Mouse (Mus musculus) MEL (cell line): ENCODE data around the gene Dpf2. TPM values are rescaled to one million over a fixed set of nuclear protein-coding genes. Genes with fewer than 3 reads are reported as not detected.

Experiments used
- DNase-seq: peaks from one replicate; pipeline ENCODE4 v3.0.0; 2011; ENCODE audit warnings: low read depth, low spot score
- H3K27ac ChIP-seq: 2 replicates; pipeline ENCODE4 v1.5.1; 2012; ENCODE audit warnings: low read depth, mild to moderate bottlenecking, control low read depth, low read length, moderate library complexity; ENCODE audit not compliant: control insufficient read depth
- H3K27me3 ChIP-seq, 2 experiments: fragments of 150-350 bp in 1 of 2; sonication (generic) in 1 of 2; 2 replicates each; pipeline ENCODE4 v1.6.1; 2012; ENCODE audit warnings: low read length in 2 of 2, mild to moderate bottlenecking in 2 of 2, improper control_type of control experiment in 1 of 2, moderate library complexity in 1 of 2; ENCODE audit not compliant: insufficient read depth in 2 of 2, control insufficient read depth in 1 of 2
- H3K36me3 ChIP-seq, 2 experiments: 2 replicates each; pipeline ENCODE4 v1.6.1; 2012 to 2014; ENCODE audit warnings: low read length in 2 of 2, improper control_type of control experiment in 1 of 2, inconsistent platforms in 1 of 2, mild to moderate bottlenecking in 1 of 2; ENCODE audit not compliant: insufficient read depth in 2 of 2, control insufficient read depth in 1 of 2
- H3K4me1 ChIP-seq, 2 experiments: fragments of 150-350 bp in 1 of 2; sonication (generic) in 1 of 2; 2 replicates each; pipeline ENCODE4 v1.6.1; 2012; ENCODE audit warnings: low read length in 2 of 2, improper control_type of control experiment in 1 of 2, mild to moderate bottlenecking in 1 of 2; ENCODE audit not compliant: insufficient read depth in 2 of 2, control insufficient read depth in 1 of 2
- H3K4me3 ChIP-seq, 2 experiments: fragments of 150-350 bp in 1 of 2; sonication (generic) in 1 of 2; 2 replicates each; pipeline ENCODE4 v1.5.1; 2012; ENCODE audit warnings: low read depth in 2 of 2, low read length in 2 of 2, mild to moderate bottlenecking in 2 of 2, moderate library complexity in 2 of 2, control low read depth in 1 of 2, improper control_type of control experiment in 1 of 2; ENCODE audit not compliant: control insufficient read depth in 1 of 2, insufficient read depth in 1 of 2
- H3K79me2 ChIP-seq: 2 replicates; pipeline ENCODE4 v1.6.1; 2012; ENCODE audit warnings: mild to moderate bottlenecking, low read length, moderate library complexity; ENCODE audit not compliant: control insufficient read depth, poor library complexity, insufficient read depth
- H3K9ac ChIP-seq: 2 replicates; pipeline ENCODE4 v1.6.1; 2012; ENCODE audit warnings: low read depth, mild to moderate bottlenecking, control low read depth, low read length, moderate library complexity; ENCODE audit not compliant: control insufficient read depth, poor library complexity, severe bottlenecking
- H3K9me3 ChIP-seq: fragments of 150-350 bp; sonication (generic); replicated peaks from 2 replicates; pipeline ENCODE4 v1.6.1; 2012; ENCODE audit warnings: mild to moderate bottlenecking, low read length, improper control_type of control experiment, moderate library complexity; ENCODE audit not compliant: insufficient read depth
- BHLHE40 ChIP-seq: IDR thresholded peaks from 2 replicates; pipeline ENCODE4 v1.6.1; 2012; ENCODE audit warnings: low read depth, mild to moderate bottlenecking, inconsistent platforms, low read length, improper control_type of control experiment, borderline replicate concordance
- CHD2 ChIP-seq: IDR thresholded peaks from 2 replicates; pipeline ENCODE4 v1.6.1; 2011; ENCODE audit warnings: low read length, improper control_type of control experiment
- EP300 ChIP-seq, 2 experiments: IDR thresholded peaks; 2 replicates each; pipeline ENCODE4 v1.6.1; 2011; ENCODE audit warnings: improper control_type of control experiment in 2 of 2, low read length in 2 of 2, low read depth in 1 of 2, mild to moderate bottlenecking in 1 of 2
- GABPA ChIP-seq: IDR thresholded peaks from 2 replicates; pipeline ENCODE4 v1.6.1; 2012; ENCODE audit warnings: low read depth, mild to moderate bottlenecking, inconsistent platforms, low read length, improper control_type of control experiment, moderate library complexity
- GATA1 ChIP-seq: IDR thresholded peaks from 2 replicates; pipeline ENCODE4 v1.6.1; 2011; ENCODE audit warnings: low read depth, low read length, improper control_type of control experiment
- KAT2A ChIP-seq: conservative IDR thresholded peaks from 2 replicates; pipeline ENCODE4 v1.6.1; 2012; ENCODE audit warnings: low read depth, low read length, improper control_type of control experiment, inconsistent platforms
- MXI1 ChIP-seq: IDR thresholded peaks from 2 replicates; pipeline ENCODE4 v1.6.1; 2011; ENCODE audit warnings: mild to moderate bottlenecking, low read depth, low read length, improper control_type of control experiment
- MYB ChIP-seq: IDR thresholded peaks from 2 replicates; pipeline ENCODE4 v1.6.1; 2011; ENCODE audit warnings: mild to moderate bottlenecking, low read depth, low read length, improper control_type of control experiment
- NELFE ChIP-seq: IDR thresholded peaks from 2 replicates; pipeline ENCODE4 v1.6.1; 2011; ENCODE audit warnings: low read depth, low read length, improper control_type of control experiment
- POLR2A ChIP-seq, 2 experiments: IDR thresholded peaks; 2 replicates each; pipeline ENCODE4 v1.6.1; 2011 to 2012; ENCODE audit warnings: low read length in 2 of 2, mild to moderate bottlenecking in 2 of 2, control low read depth in 1 of 2, improper control_type of control experiment in 1 of 2, low read depth in 1 of 2, moderate library complexity in 1 of 2; ENCODE audit not compliant: control insufficient read depth in 1 of 2, insufficient read depth in 1 of 2, poor library complexity in 1 of 2
- POLR2AphosphoS5 ChIP-seq: IDR thresholded peaks from 2 replicates; pipeline ENCODE4 v1.6.1; 2012; ENCODE audit warnings: low read depth, borderline replicate concordance, mild to moderate bottlenecking, inconsistent platforms, low read length, moderate library complexity, mixed read lengths
- RAD21 ChIP-seq: IDR thresholded peaks from 2 replicates; pipeline ENCODE4 v1.6.1; 2011; ENCODE audit warnings: mild to moderate bottlenecking, low read depth, low read length, improper control_type of control experiment
- SIN3A ChIP-seq: IDR thresholded peaks from 2 replicates; pipeline ENCODE4 v1.6.1; 2012; ENCODE audit warnings: low read length, improper control_type of control experiment, inconsistent platforms
- TBP ChIP-seq: IDR thresholded peaks from 2 replicates; pipeline ENCODE4 v1.8.0; 2011; ENCODE audit warnings: low read depth, low read length, improper control_type of control experiment
- TCF12 ChIP-seq: IDR thresholded peaks from 2 replicates; pipeline ENCODE4 v1.6.1; 2014; ENCODE audit warnings: low read depth, mild to moderate bottlenecking, inconsistent platforms, low read length, improper control_type of control experiment, moderate library complexity
- UBTF ChIP-seq: IDR thresholded peaks from 2 replicates; pipeline ENCODE4 v1.6.1; 2012; ENCODE audit warnings: low read depth, mild to moderate bottlenecking, inconsistent platforms, low read length, improper control_type of control experiment, moderate library complexity, borderline replicate concordance; ENCODE audit not compliant: insufficient read depth
- USF2 ChIP-seq, 2 experiments: IDR thresholded peaks; 2 replicates each; pipeline ENCODE4 v1.6.1; 2011 to 2012; ENCODE audit warnings: improper control_type of control experiment in 2 of 2, low read length in 2 of 2, borderline replicate concordance in 1 of 2, inconsistent platforms in 1 of 2, low read depth in 1 of 2, mild to moderate bottlenecking in 1 of 2; ENCODE audit not compliant: insufficient read depth in 1 of 2
- ZKSCAN1 ChIP-seq: IDR thresholded peaks from 2 replicates; pipeline ENCODE4 v1.6.1; 2012; ENCODE audit warnings: low read depth, mild to moderate bottlenecking, inconsistent platforms, low read length, improper control_type of control experiment, moderate library complexity
- ZMIZ1 ChIP-seq: IDR thresholded peaks from 2 replicates; pipeline ENCODE4 v1.6.1; 2012; ENCODE audit warnings: low read depth, mild to moderate bottlenecking, inconsistent platforms, low read length, improper control_type of control experiment, moderate library complexity
- ZNF384 ChIP-seq: IDR thresholded peaks from 2 replicates; pipeline ENCODE4 v1.6.1; 2012; ENCODE audit warnings: low read depth, mild to moderate bottlenecking, inconsistent platforms, low read length, improper control_type of control experiment
- polyA plus RNA-seq, 2 experiments: library from polyadenylated mRNA; stranded (reverse) in 1 of 2; unstranded in 1 of 2; fragments of >175 nt in 1 of 2; fragments of >200 nt in 1 of 2; gene quantifications; 2 replicates each; pipeline versions ENCODE4 v1.2.1 to v1.2.4; 2012; ENCODE audit warnings: low replicate concordance in 2 of 2, low read depth in 1 of 2; ENCODE audit not compliant: insufficient read length in 2 of 2, insufficient read depth in 1 of 2, missing spikeins in 1 of 2
- total RNA-seq: library from RNA; depleted of rRNA; stranded (reverse); fragments of 300-350 nt; gene quantifications from 2 replicates; pipeline ENCODE4 v1.2.3, GENCODE M21; 2012

Dpf2 gene
- total and polyA plus RNA-seq, 3 experiments = 58.6 to 166 (median 133) TPM

DNA sequence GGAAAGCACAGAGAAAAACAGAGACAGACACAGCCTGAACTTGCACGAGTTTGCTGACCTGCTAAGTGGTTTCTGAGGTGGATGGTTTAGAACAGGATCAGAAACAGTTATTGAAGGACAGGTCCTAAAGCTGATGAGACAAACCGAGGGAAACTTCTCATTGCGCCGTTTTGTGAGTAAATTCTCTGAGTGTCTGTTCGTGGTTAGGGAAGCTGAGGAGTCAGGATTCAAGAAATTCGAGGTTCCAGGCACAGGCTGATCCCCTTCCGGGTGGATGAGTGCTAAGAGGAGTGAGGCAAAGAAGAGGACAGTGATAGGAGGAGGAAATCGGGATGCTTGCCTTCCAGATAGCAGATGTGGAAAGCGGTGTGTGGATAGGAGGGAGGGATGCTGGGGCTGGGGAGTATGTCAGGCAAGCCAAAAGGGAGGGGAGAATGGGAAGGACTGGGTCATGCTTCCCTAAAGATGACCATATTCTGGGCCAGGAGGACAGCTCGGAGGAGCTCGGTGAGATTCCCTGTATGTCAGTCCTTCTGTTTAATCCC lies 12.6 kb upstream of the Dpf2 start:
- DNase-seq = peak; percentile 21
- TF ChIP-seq BHLHE40 = no peak
- TF ChIP-seq NELFE = no peak
- TF ChIP-seq ZNF384 = no peak
- TF ChIP-seq GABPA = no peak
- no peak for TF ChIP-seq KAT2A
- TF ChIP-seq POLR2AphosphoS5 = no peak
- no peak for TF ChIP-seq CHD2
- no peak for TF ChIP-seq USF2 (IDR thresholded peaks at IDR 0.05; ENCODE audit: borderline replicate concordance in 1 of 2, insufficient read depth in 1 of 2, low read depth in 1 of 2, low read length in 2 of 2)
- no peak for TF ChIP-seq MYB
- TF ChIP-seq ZKSCAN1 = no peak
- TF ChIP-seq UBTF = no peak
- TF ChIP-seq GATA1 = no peak
- no peak for TF ChIP-seq RAD21
- H3K27me3 ChIP-seq = no peaks in the 10 kb centered on the region
- H3K27ac ChIP-seq = no peak overlapping the region
- H3K9ac ChIP-seq = no peak overlapping the region; the same call in 1 of the 2 replicates
- peaks cover 12 to 16% of the 10 kb centered on the region in 2 experiments for H3K4me1 ChIP-seq
- H3K9me3 ChIP-seq = no peaks in the 10 kb centered on the region
- H3K79me2 ChIP-seq = no peaks in the 10 kb centered on the region
- H3K4me3 ChIP-seq = peak overlapping the region; percentile 25 to 37
- H3K36me3 ChIP-seq = peaks cover 0 to 12% of the 10 kb centered on the region in 2 experiments; a peak in 2 of 4 replicates

DNA sequence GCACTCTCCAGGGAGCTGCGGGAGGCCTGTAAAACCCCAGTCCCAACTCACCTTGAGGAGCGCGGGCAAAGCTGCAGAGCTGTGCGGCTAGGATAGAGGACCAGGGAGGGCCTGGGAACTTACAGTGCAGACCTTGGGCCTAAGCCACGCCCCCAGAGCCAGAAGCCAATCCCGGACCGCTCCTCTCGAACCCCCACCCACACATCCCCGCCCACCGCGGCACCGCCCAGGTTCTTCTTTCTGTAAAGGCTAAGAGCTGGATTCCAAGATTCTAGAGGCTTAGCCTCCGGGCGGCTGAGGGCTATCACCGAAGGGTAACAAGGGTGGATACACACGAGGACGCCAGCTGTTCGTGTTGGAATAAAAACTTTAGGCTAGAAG lies 11.9 kb upstream of the Dpf2 start, which contains the start of gene Cdc42ep2:
Gene Cdc42ep2, minus strand, starts transcription at position 104 of the 381 bp plus-strand sequence.
- peak within 1 kb of the TSS; percentile 6; the same call in 1 of the 2 replicates for H3K27ac ChIP-seq
- peak; percentile 97 for DNase-seq
- no peaks in the 10 kb centered on the region for H3K9me3 ChIP-seq

More for the DNA sequence above, 11.9 kb upstream of the Dpf2 start, which contains the start of gene Cdc42ep2:
- Histone ChIP-seq H3K79me2 (no peaks in the 10 kb centered on the region), H3K36me3 (peaks cover 0 to 12% of the 10 kb centered on the region in 2 experiments; a peak in 2 of 4 replicates), H3K4me3 (peak within 1 kb of the TSS; percentile 57 to 68), H3K4me1 (peaks cover 12 to 16% of the 10 kb centered on the region in 2 experiments), H3K9ac (peak within 1 kb of the TSS; percentile 52), H3K27me3 (no peaks in the 10 kb centered on the region)
- TF ChIP-seq POLR2A (IDR thresholded peaks at IDR 0.05; ENCODE audit: control insufficient read depth in 1 of 2, insufficient read depth in 1 of 2, low read depth in 1 of 2, low read length in 2 of 2, poor library complexity in 1 of 2) (peak in 1 of 2 experiments; percentile 57; a peak in 1 of 4 replicates), NELFE (peak; percentile 47; the same call in 1 of the 2 replicates), EP300 (IDR thresholded peaks at IDR 0.05; ENCODE audit: low read depth in 1 of 2, low read length in 2 of 2) (no peak), ZMIZ1 (0 out of 2 replicates have a peak, but pooled peaks have one; percentile 53), TBP (0 out of 2 replicates have a peak, but pooled peaks have one; percentile 22), MXI1 (0 out of 2 replicates have a peak, but pooled peaks have one; percentile 23), TCF12 (0 out of 2 replicates have a peak, but pooled peaks have one; percentile 35), SIN3A (0 out of 2 replicates have a peak, but pooled peaks have one; percentile 18), UBTF (0 out of 2 replicates have a peak, but pooled peaks have one; percentile 21), ZNF384 (no peak)
